In the genomic region with DNA sequence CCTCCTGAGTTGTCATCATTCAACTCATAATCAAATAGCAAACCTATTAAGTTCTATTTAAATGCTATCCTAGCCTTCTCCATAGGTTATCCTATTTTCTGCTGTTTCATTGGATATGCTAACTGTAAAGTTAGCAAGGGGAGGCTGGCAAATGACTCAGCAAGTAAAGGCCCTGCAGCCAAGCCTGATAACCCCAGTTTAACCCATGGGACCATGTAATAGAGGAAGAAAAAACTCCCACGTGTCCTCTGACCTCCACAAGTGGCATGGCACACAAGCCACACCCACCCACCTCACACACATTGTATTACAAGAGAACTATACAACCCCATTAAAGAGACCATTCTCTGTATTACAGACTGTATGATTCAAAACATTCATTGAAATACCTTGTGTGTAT, we compare ENCODE assay signal across 13 mouse cellular contexts. TPM values are rescaled to one million over a fixed set of nuclear protein-coding genes. Genes with fewer than 3 reads are reported as not detected.
DNase-seq lines count a peak whose midpoint lies in the region; ATAC-seq and TF ChIP-seq lines count a peak whose summit lies in the region.
"Had no signal": no experiment of that assay in that cellular context is flagged by ENCODE, and none has a peak within 500 bp of the region (broad histone marks: within the 10 kb centered on the region; RNA-seq: fewer than 3 reads in every experiment).

No protein-coding gene starts in this region.

- peaks cover 6 to 14% of the 10 kb centered on the region in 2 experiments for H3K4me1 ChIP-seq in MEL (ENCODE audit: control insufficient read depth in 1 of 2, insufficient read depth in 2 of 2, low read length in 2 of 2)
- H3K4me1 ChIP-seq in intestine, embryonic 16.5 days (ENCODE audit: control insufficient read depth, insufficient read depth, low read length) = peaks cover 11% of the 10 kb centered on the region
- H3K4me1 ChIP-seq: embryonic facial prominence, embryonic 10.5 days had no signal

- no peak overlapping the region; the same call in 1 of the 2 replicates for H3K4me3 ChIP-seq in gastrocnemius, adult 2 months
- no peak overlapping the region for H3K4me3 ChIP-seq in MEL (ENCODE audit: control insufficient read depth in 1 of 2, insufficient read depth in 1 of 2, low read depth in 2 of 2, low read length in 2 of 2)
- no peak overlapping the region for H3K4me3 ChIP-seq in intestine, embryonic 16.5 days (ENCODE audit: low read length)
- H3K4me3 ChIP-seq: embryonic facial prominence, embryonic 10.5 days had no signal

- H3K27me3 ChIP-seq in MEL (ENCODE audit: control insufficient read depth in 1 of 2, insufficient read depth in 2 of 2, low read length in 2 of 2) = no peaks in the 10 kb centered on the region
- no peaks in the 10 kb centered on the region for H3K27me3 ChIP-seq in intestine, embryonic 16.5 days (replicated peaks; ENCODE audit: control insufficient read depth, insufficient read depth, low read length)

- TF ChIP-seq POLR2A in MEL (IDR thresholded peaks at IDR 0.05; ENCODE audit: control insufficient read depth in 1 of 2, insufficient read depth in 1 of 2, low read depth in 1 of 2, low read length in 2 of 2, poor library complexity in 1 of 2) = no peak

- WGBS in intestine, embryonic 16.5 days = 31% methylated on average over 1 of the region's 1 CpGs

- peaks cover 10% of the 10 kb centered on the region for H3K79me2 ChIP-seq in MEL (ENCODE audit: control insufficient read depth, insufficient read depth, low read length, poor library complexity)

- no peak overlapping the region for H3K9ac ChIP-seq in MEL (ENCODE audit: control insufficient read depth, low read depth, low read length, poor library complexity, severe bottlenecking)
- no peak overlapping the region for H3K9ac ChIP-seq in intestine, embryonic 16.5 days (ENCODE audit: low read depth, low read length)

- TF ChIP-seq RAD21 in MEL (IDR thresholded peaks at IDR 0.05; ENCODE audit: low read depth, low read length) = no peak

- no peak for TF ChIP-seq CTCF in gastrocnemius, adult 2 months (IDR thresholded peaks at IDR 0.05)
- TF ChIP-seq CTCF in MEL (IDR thresholded peaks at IDR 0.05 in 2 of 3, conservative IDR thresholded peaks at IDR 0.05 in 1 of 3; ENCODE audit: control insufficient read depth in 1 of 3, insufficient read depth in 1 of 3, low read depth in 2 of 3, low read length in 3 of 3, poor library complexity in 1 of 3, severe bottlenecking in 1 of 3) = no peak

- H3K36me3 ChIP-seq in MEL (ENCODE audit: control insufficient read depth in 1 of 2, insufficient read depth in 2 of 2, low read length in 2 of 2) = peaks cover 0 to 15% of the 10 kb centered on the region in 2 experiments; a peak in 2 of 4 replicates
- H3K36me3 ChIP-seq in intestine, embryonic 16.5 days (ENCODE audit: control insufficient read depth, insufficient read depth, low read length) = no peaks in the 10 kb centered on the region

- no peaks in the 10 kb centered on the region for H3K9me3 ChIP-seq in MEL (replicated peaks; ENCODE audit: insufficient read depth, low read length)
- no peaks in the 10 kb centered on the region for H3K9me3 ChIP-seq in intestine, embryonic 16.5 days (ENCODE audit: control insufficient read depth, low read length)
- H3K9me3 ChIP-seq: embryonic facial prominence, embryonic 10.5 days had no signal

- intact Hi-C loops in gastrocnemius, adult 2 months (cut with DNase I) = loop anchor here (5.0 kb wide), 1 partner anchor 33 kb away; no protein-coding TSS in a partner anchor
- intact Hi-C loops in gastrocnemius, postnatal 14 days (cut with DNase I; ENCODE audit: low total_unique reads) = no loop called here

- peak in 1 of 2 experiments; percentile 53; a peak in 3 of 4 replicates for TF ChIP-seq EP300 in MEL (IDR thresholded peaks at IDR 0.05; ENCODE audit: low read depth in 1 of 2, low read length in 2 of 2)

- ATAC-seq in intestine, embryonic 16.5 days = peak; percentile 63
- peak; percentile 92 for ATAC-seq in megakaryocyte progenitor cell, adult 5-6 weeks (replicated peaks; ENCODE audit: poor library complexity)

- no peak for DNase-seq in gastrocnemius, adult 2 months
- no peak for DNase-seq in gastrocnemius, postnatal 14 days
- DNase-seq in MEL (ENCODE audit: low read depth, low spot score) = peak; percentile 77
- no peak for DNase-seq in neural tube, embryonic 10.5 days (ENCODE audit: extremely low spot score, low spot score)
- no peak for DNase-seq in adrenal gland, adult 18-20 months (ENCODE audit: low spot score in 2 of 2)
- no peak for DNase-seq in cerebellum, adult 11 months
- DNase-seq: gastrocnemius, postnatal 25 days; heart, postnatal 14 days; kidney, adult 18-20 months; right cerebral cortex, postnatal 4 days had no signal

- H3K27ac ChIP-seq in gastrocnemius, adult 2 months = peak overlapping the region; percentile 72
- H3K27ac ChIP-seq in MEL (ENCODE audit: control insufficient read depth, low read depth, low read length) = no peak overlapping the region
- no peak overlapping the region for H3K27ac ChIP-seq in intestine, embryonic 16.5 days (ENCODE audit: low read length)
- H3K27ac ChIP-seq: embryonic facial prominence, embryonic 10.5 days had no signal

- H3K4me2 ChIP-seq in intestine, embryonic 16.5 days (ENCODE audit: low read depth, low read length) = no peak overlapping the region

TF ChIP-seq in MEL, 35 proteins besides CTCF, POLR2A, EP300 and RAD21:
- TF ChIP-seq KAT2A (conservative IDR thresholded peaks at IDR 0.05; ENCODE audit: low read depth, low read length) = no peak
- no peak for TF ChIP-seq TCF12 (IDR thresholded peaks at IDR 0.05; ENCODE audit: low read depth, low read length)
- TF ChIP-seq TBP (IDR thresholded peaks at IDR 0.05; ENCODE audit: low read depth, low read length) = no peak
- TF ChIP-seq JUND (IDR thresholded peaks at IDR 0.05; ENCODE audit: low read depth, low read length) = no peak
- peak; percentile 68 for TF ChIP-seq USF1 (IDR thresholded peaks at IDR 0.05; ENCODE audit: low read depth, low read length)
- no peak for TF ChIP-seq NRF1 (IDR thresholded peaks at IDR 0.05; ENCODE audit: insufficient read depth, low read depth, low read length, poor library complexity, severe bottlenecking)
- TF ChIP-seq MYC (IDR thresholded peaks at IDR 0.05; ENCODE audit: low read depth, low read length) = peak; percentile 68
- no peak for TF ChIP-seq E2F4 (IDR thresholded peaks at IDR 0.05; ENCODE audit: borderline replicate concordance, low read depth, low read length)
- TF ChIP-seq MAX (IDR thresholded peaks at IDR 0.05; ENCODE audit: low read length) = peak; percentile 36; the same call in 1 of the 2 replicates
- TF ChIP-seq POLR2AphosphoS2 (IDR thresholded peaks at IDR 0.05; ENCODE audit: low read length) = no peak
- TF ChIP-seq USF2 (IDR thresholded peaks at IDR 0.05; ENCODE audit: borderline replicate concordance in 1 of 2, insufficient read depth in 1 of 2, low read depth in 1 of 2, low read length in 2 of 2) = no peak
- peak; percentile 85 for TF ChIP-seq MXI1 (IDR thresholded peaks at IDR 0.05; ENCODE audit: low read depth, low read length)
- TF ChIP-seq RCOR1 (IDR thresholded peaks at IDR 0.05; ENCODE audit: low read depth, low read length) = no peak
- TF ChIP-seq TAL1 (IDR thresholded peaks at IDR 0.05; ENCODE audit: low read length) = no peak
- peak; percentile 44 for TF ChIP-seq GATA1 (IDR thresholded peaks at IDR 0.05; ENCODE audit: low read depth, low read length)
- TF ChIP-seq MAZ (IDR thresholded peaks at IDR 0.05; ENCODE audit: low read depth, low read length) = no peak
- no peak for TF ChIP-seq GABPA (IDR thresholded peaks at IDR 0.05; ENCODE audit: low read depth, low read length)
- TF ChIP-seq POLR2AphosphoS5 (IDR thresholded peaks at IDR 0.05; ENCODE audit: borderline replicate concordance, low read depth, low read length) = no peak
- no peak for TF ChIP-seq ZC3H11A (IDR thresholded peaks at IDR 0.05; ENCODE audit: low read depth, low read length)
- TF ChIP-seq NELFE (IDR thresholded peaks at IDR 0.05; ENCODE audit: low read depth, low read length) = no peak
- no peak; the same call in 1 of the 2 replicates for TF ChIP-seq SIN3A (IDR thresholded peaks at IDR 0.05; ENCODE audit: low read length)
- 0 out of 2 replicates have a peak, but pooled peaks have one; percentile 11 for TF ChIP-seq ETS1 (IDR thresholded peaks at IDR 0.05; ENCODE audit: low read depth, low read length)
- TF ChIP-seq CHD2 (IDR thresholded peaks at IDR 0.05; ENCODE audit: low read length) = no peak
- no peak for TF ChIP-seq CHD1 (IDR thresholded peaks at IDR 0.05; ENCODE audit: low read depth, low read length)
- no peak for TF ChIP-seq MYB (IDR thresholded peaks at IDR 0.05; ENCODE audit: low read depth, low read length)
- no peak for TF ChIP-seq SMC3 (IDR thresholded peaks at IDR 0.05; ENCODE audit: low read depth, low read length)
- no peak for TF ChIP-seq ZMIZ1 (IDR thresholded peaks at IDR 0.05; ENCODE audit: low read depth, low read length)
TF ChIP-seq in MEL: peak in this region for 6.

RNA-seq across cellular contexts. Expression of gene Crebbp, which starts 13.8 kb away (rescaled TPM):
- 10 to 100 TPM; 40.5 to 41.6 TPM for total RNA-seq in gastrocnemius, adult 2 months (2021)
- total RNA-seq in gastrocnemius, postnatal 14 days (2021) = 10 to 100 TPM; 33.0 to 33.1 TPM
- 4.7 and 7.3 TPM in 2 replicates for total RNA-seq in MEL (2012; rRNA removed)
- 100 to 1,000 TPM in 1 of 2 experiments, 1 to 10 TPM in 1; 7.0 to 145 TPM for polyA plus RNA-seq in MEL (2012; ENCODE audit: insufficient read depth in 1 of 2, insufficient read length in 2 of 2, low read depth in 1 of 2, low replicate concordance in 2 of 2, missing spikeins in 1 of 2)
- polyA plus RNA-seq in intestine, embryonic 16.5 days (2015; fragmentation: Nextera tagmentation; extraction: Ambion mirVana) = 18.4 and 19.3 TPM in 2 replicates
- 43.2 and 45.4 TPM in 2 replicates for total RNA-seq in megakaryocyte progenitor cell, adult 5-6 weeks (2015)
- 11.5 and 25.0 TPM in 2 replicates for total RNA-seq in megakaryocyte progenitor cell, adult 5-6 weeks (2017)
- 10 to 100 TPM; 55.0 to 56.0 TPM for total RNA-seq in adrenal gland, adult 18-20 months (2021)
